Mouse (Mus musculus) neural tube, embryonic 14.5 days (tissue): ENCODE measurements around the gene Il17c. TPM values are rescaled to one million over a fixed set of nuclear protein-coding genes. Genes with fewer than 3 reads are reported as not detected.
A peak's percentile ranks its signal among the peaks of the same experiment; 100 is the strongest.

Source experiments
- ATAC-seq: fragments of 200-750 bp; cut with Nextera tagmentation; 2 replicates; pipeline ENCODE4 v1.8.0; 2017; ENCODE audit warnings: low read depth, mild to moderate bottlenecking, moderate TSS enrichment, moderate library complexity
- H3K27ac ChIP-seq: fragments of 300-500 bp; sonication (generic); 2 replicates; pipeline ENCODE4 v1.5.1; 2014; ENCODE audit warnings: low read depth, mild to moderate bottlenecking, control low read depth, low read length, moderate library complexity, mixed read lengths
- H3K27me3 ChIP-seq: fragments of 300-500 bp; sonication (generic); 2 replicates; pipeline ENCODE4 v1.6.1; 2014; ENCODE audit warnings: low read length; ENCODE audit not compliant: control insufficient read depth, insufficient read depth
- H3K36me3 ChIP-seq: fragments of 300-500 bp; sonication (generic); 2 replicates; pipeline ENCODE4 v1.6.1; 2014; ENCODE audit warnings: low read length, mixed read lengths; ENCODE audit not compliant: control insufficient read depth, insufficient read depth
- H3K4me1 ChIP-seq: fragments of 300-500 bp; sonication (generic); 2 replicates; pipeline ENCODE4 v1.6.1; 2014; ENCODE audit warnings: low read length; ENCODE audit not compliant: control insufficient read depth, insufficient read depth
- H3K4me2 ChIP-seq: fragments of 300-500 bp; sonication (generic); 2 replicates; pipeline ENCODE4 v1.6.1; 2014; ENCODE audit warnings: mild to moderate bottlenecking, low read depth, low read length, control low read depth
- H3K4me3 ChIP-seq: fragments of 300-500 bp; sonication (generic); 2 replicates; pipeline ENCODE4 v1.5.1; 2014; ENCODE audit warnings: low read depth, low read length, control low read depth, mixed read lengths
- H3K9ac ChIP-seq: fragments of 300-500 bp; sonication (generic); replicated peaks from 2 replicates; pipeline ENCODE4 v1.6.1; 2014; ENCODE audit warnings: low read depth, mild to moderate bottlenecking, control low read depth, low read length, mixed read lengths
- H3K9me3 ChIP-seq: fragments of 300-500 bp; sonication (generic); 2 replicates; pipeline ENCODE4 v1.6.1; 2016; ENCODE audit warnings: low read length; ENCODE audit not compliant: control insufficient read depth
- WGBS: fragments of 180-500 bp; shearing (Covaris S2); extraction: QIAGEN DNeasy Blood & Tissue Kit; methylation state at CpG from one replicate; pipeline ENCODE4 v1.1.7; 2014; 5-methylcytosine and 5-hydroxymethylcytosine counted together
- polyA plus RNA-seq: library from polyadenylated mRNA; unstranded; fragments of >200 nt; fragmentation: Nextera tagmentation; extraction: Ambion mirVana; gene quantifications from 2 replicates; pipeline ENCODE4 v1.2.1, GENCODE M21; 2014

The Il17c gene
- polyA plus RNA-seq, 1 experiment from 2014 or later: not detected

DNA sequence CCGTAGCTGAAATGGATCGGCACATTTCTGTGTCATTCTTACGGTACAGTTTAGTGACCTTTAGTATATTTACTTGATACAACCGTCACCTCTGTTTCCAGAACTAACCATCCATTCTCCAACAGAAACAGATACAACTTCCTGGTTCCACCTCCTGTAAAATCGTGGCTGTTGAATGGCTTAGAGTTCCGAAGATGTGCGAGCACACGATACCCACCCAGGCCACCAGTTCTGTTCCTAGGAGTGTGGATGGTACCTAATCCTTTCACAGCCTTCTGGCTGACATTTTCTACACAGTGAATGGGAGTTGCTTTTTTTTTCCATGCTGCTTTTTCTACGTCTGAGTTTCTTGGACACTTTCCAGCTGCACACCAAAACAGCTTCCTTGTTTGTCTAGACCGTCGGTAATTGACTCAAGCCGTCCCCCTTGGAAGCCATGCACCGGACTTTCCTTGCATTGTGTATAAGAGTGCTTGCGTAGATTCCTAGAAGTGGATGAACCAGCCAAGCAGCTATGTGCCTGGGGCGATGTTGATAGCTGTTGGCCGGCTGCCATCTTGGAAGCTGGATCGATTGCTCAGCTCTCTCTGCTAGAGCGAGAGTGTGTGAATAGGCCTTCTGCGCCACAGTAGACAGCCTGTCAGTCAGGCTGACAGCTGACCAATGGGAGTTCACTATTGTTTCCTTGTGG is 22.4 kb downstream of the Il17c start:
- peaks cover 4% of the 10 kb centered on the region; the same call in 1 of the 2 replicates for H3K36me3 ChIP-seq
- no peaks in the 10 kb centered on the region for H3K27me3 ChIP-seq
- H3K4me1 ChIP-seq: peaks cover 22% of the 10 kb centered on the region
- H3K9me3 ChIP-seq: no peaks in the 10 kb centered on the region
- H3K27ac ChIP-seq: peak overlapping the region; percentile 97
- peak overlapping the region; percentile 86 for H3K9ac ChIP-seq
- peak overlapping the region; percentile 54 for H3K4me2 ChIP-seq
- ATAC-seq: peak; percentile 39; the same call in 1 of the 2 replicates
- WGBS: 11% methylated on average over 19 of the region's 19 CpGs
- H3K4me3 ChIP-seq: peak overlapping the region; percentile 68

DNA sequence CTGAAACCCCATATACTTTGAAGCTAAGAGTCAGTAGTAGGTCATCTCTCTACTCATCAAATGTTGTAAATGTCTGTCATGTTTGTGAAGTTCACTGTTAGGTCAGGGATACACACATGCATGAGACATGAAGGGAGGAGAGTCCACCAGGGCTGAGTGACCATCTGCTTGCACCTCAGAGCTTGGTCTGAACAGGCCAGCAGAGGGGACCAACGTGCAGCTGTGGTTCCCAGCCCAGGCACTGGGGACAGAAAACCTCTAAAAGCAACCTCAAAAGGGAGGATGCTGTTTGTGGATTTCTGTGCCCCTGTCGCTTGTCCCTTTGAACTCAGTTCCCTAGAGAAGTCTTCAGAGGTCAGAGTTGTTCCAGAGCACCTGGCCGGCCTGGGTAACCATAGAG is 23.4 kb downstream of the Il17c start:
- 0 out of 2 replicates have a peak overlapping the region, but pooled peaks have one; percentile 86 for H3K9ac ChIP-seq
- no peaks in the 10 kb centered on the region for H3K36me3 ChIP-seq
- no peak for ATAC-seq
- H3K4me3 ChIP-seq: no peak overlapping the region; the same call in 1 of the 2 replicates
- H3K27ac ChIP-seq: peak overlapping the region; percentile 97; the same call in 1 of the 2 replicates
- peak overlapping the region; percentile 54 for H3K4me2 ChIP-seq
- WGBS: 76% methylated on average over 3 of the region's 3 CpGs
- peaks cover 22% of the 10 kb centered on the region for H3K4me1 ChIP-seq
- no peaks in the 10 kb centered on the region for H3K27me3 ChIP-seq
- H3K9me3 ChIP-seq: no peaks in the 10 kb centered on the region

DNA sequence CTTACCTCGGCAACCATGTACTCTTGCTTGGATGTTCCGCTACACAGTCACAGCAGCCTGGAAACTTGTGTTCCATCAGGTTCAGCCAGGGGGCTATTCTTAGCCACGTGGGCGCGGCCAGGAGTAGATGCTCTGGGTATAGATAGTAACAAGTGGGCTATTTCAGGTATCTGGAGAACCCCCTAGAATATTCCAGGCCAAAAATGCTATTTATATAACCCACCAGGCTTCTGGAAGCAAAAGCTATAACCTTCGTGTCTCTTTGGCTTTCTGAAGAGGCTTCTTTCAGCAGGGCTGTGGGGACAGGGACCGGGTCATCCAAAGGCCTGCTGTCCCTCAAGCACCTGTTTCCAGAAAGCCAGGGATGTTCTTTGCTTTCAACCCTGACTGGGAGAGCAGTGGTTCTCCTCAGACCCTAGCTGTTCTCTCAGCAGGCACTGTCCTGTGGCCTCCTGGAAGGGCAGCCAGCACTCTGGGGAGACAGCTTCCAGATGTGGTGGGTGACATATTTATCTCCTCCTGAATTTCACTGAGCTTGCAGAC is 29.4 kb downstream of the Il17c start:
- no peaks in the 10 kb centered on the region for H3K36me3 ChIP-seq
- no peak overlapping the region for H3K4me2 ChIP-seq
- no peaks in the 10 kb centered on the region for H3K27me3 ChIP-seq
- no peak overlapping the region for H3K4me3 ChIP-seq
- no peaks in the 10 kb centered on the region for H3K9me3 ChIP-seq
- WGBS: 87% methylated on average over 7 of the region's 7 CpGs
- no peaks in the 10 kb centered on the region for H3K4me1 ChIP-seq
- no peak overlapping the region for H3K9ac ChIP-seq
- H3K27ac ChIP-seq: no peak overlapping the region
- ATAC-seq: no peak

DNA sequence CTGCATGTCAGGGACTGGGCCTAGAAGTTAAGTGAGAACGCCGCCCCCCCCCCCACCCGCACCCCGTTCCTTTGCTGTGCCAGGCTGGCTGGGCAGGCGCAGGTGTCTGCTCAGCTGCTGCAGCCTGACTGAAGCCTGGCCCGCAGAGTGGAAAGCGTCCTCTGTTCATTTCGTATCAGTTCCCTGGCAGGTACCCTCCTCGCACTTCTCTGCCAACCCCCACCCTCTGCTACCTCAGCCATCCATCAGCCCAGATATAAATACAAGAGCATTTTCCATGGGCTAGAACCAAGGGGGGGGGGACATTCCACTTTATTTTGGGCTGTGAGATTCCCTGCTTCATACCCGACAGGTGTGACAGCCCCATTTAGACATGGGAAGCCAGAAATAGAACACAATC is 30.3 kb downstream of the Il17c start:
- Histone ChIP-seq H3K4me3 (no peak overlapping the region), H3K36me3 (no peaks in the 10 kb centered on the region), H3K27me3 (no peaks in the 10 kb centered on the region), H3K4me1 (no peaks in the 10 kb centered on the region), H3K9me3 (no peaks in the 10 kb centered on the region), H3K9ac (no peak overlapping the region), H3K4me2 (no peak overlapping the region), H3K27ac (no peak overlapping the region)
- 96% methylated on average over 10 of the region's 10 CpGs for WGBS
- no peak for ATAC-seq

DNA sequence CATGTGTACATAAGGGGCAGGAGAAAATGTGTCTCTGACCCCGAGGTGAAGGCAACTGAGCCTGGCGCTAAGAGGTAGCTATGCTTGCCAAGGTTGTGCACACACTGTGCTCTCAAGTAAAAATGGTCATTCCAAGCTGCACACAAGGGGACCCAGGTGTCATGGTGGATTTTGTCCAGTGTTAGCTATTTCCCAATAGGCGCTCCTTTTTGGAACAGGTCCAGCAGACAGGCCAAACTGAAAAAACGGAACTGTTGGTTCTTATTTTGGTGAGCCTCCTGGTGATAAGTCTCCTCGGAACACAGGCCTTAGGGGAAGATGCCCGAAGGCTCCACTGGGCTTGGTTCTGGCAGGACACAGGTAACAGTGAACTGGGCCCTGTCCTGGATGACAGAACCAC is 32.6 kb downstream of the Il17c start:
- no peak overlapping the region for H3K9ac ChIP-seq
- no peak for ATAC-seq
- WGBS: 93% methylated on average over 6 of the region's 6 CpGs
- no peak overlapping the region for H3K4me2 ChIP-seq
- no peak overlapping the region for H3K27ac ChIP-seq
- H3K4me1 ChIP-seq: no peaks in the 10 kb centered on the region
- peaks cover 1% of the 10 kb centered on the region for H3K27me3 ChIP-seq
- no peaks in the 10 kb centered on the region for H3K9me3 ChIP-seq
- no peak overlapping the region for H3K4me3 ChIP-seq
- no peaks in the 10 kb centered on the region for H3K36me3 ChIP-seq

DNA sequence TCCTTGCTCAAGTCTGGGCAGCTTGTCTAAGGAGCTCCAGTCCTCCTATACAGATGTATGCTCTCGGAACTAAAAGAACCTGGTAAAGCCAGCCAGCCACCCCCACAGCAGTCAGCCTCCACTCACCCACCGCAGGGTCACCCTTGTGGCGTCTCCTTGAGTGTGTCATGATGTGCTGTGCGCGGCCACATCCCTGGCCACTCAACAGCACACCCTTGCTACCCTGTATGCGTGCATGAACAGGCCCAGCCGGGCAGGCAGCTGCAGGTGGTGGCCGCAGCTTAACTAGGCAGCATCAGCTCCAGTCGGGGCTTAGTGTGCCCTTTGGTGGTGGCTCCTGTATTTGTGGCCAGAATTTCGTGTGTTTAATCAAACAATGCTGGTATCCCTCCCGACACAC is 35.4 kb downstream of the Il17c start:
- no peaks in the 10 kb centered on the region for H3K36me3 ChIP-seq
- H3K27ac ChIP-seq: no peak overlapping the region
- H3K4me1 ChIP-seq: peaks cover 9% of the 10 kb centered on the region
- no peak for ATAC-seq
- H3K9me3 ChIP-seq: no peaks in the 10 kb centered on the region
- H3K4me3 ChIP-seq: no peak overlapping the region
- H3K9ac ChIP-seq: no peak overlapping the region
- 77% methylated on average over 11 of the region's 11 CpGs for WGBS
- H3K27me3 ChIP-seq: peaks cover 20% of the 10 kb centered on the region
- H3K4me2 ChIP-seq: no peak overlapping the region

DNA sequence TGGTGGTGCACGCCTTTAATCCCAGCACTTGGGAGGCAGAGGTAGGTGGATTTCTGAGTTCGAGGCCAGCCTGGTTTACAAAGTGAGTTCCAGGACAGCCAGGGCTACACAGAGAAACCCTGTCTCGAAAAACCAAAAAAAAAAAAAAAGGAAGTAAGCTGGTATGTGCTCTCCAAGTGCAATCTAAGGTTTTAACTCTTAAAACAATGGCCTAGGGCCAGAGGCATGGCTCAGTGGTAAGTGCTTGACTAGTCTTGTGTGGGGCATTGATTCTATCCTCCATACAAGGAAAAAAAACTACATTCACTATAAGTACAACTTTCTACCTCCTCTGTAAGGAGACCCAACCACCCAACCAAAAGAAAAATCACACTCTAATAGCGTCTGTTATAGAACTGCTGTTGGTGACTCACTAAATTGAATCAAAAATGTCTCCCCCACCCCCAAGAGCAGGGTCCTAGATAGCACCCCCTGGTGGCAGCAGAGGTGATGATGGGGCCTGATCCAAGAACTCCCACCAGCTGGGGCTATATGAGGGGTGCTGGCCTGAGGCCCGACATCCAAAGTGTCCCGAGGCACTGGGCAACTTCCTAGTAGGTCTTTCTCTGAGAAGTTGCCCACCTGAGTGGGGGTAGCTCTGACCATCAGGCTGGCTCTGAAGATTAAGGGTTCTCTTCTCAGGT is 37.5 kb downstream of the Il17c start:
- Histone ChIP-seq H3K4me2 (no peak overlapping the region), H3K36me3 (no peaks in the 10 kb centered on the region), H3K27me3 (peaks cover 20% of the 10 kb centered on the region), H3K9ac (no peak overlapping the region), H3K4me3 (no peak overlapping the region), H3K4me1 (peaks cover 9% of the 10 kb centered on the region), H3K9me3 (no peaks in the 10 kb centered on the region), H3K27ac (no peak overlapping the region)
- 60% methylated on average over 6 of the region's 6 CpGs for WGBS
- ATAC-seq: no peak

DNA sequence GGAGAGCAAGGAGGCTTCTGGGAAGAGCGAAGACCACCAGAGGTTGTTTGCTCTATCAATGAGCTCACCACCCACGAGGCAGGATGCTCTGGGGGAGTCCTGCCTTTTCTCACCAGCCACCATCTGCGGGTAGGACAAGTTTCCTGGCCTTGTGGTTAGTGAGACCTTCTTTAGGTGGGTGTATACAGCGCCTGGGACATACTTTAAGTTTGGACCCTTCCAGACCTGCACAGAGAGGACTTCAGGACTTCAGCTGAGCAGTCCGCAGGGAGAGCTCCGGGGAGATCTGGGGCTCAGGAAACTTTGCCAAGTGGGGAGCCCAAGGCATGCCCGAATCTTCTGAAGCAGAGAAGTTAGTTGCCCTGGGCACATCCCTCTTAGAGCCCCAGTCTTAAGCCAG is 38.2 kb downstream of the Il17c start:
- Histone ChIP-seq H3K27ac (no peak overlapping the region), H3K36me3 (no peaks in the 10 kb centered on the region), H3K4me3 (peak overlapping the region; percentile 33; the same call in 1 of the 2 replicates), H3K4me2 (peak overlapping the region; percentile 58; the same call in 1 of the 2 replicates), H3K27me3 (peaks cover 20% of the 10 kb centered on the region), H3K9me3 (no peaks in the 10 kb centered on the region), H3K4me1 (peaks cover 9% of the 10 kb centered on the region), H3K9ac (no peak overlapping the region)
- WGBS: 30% methylated on average over 7 of the region's 7 CpGs
- no peak for ATAC-seq
